Mouse (Mus musculus) CH12.LX (cell line): ENCODE measurements at regions not wholly inside any gene's neighbourhood (a gene's known extent, or its start where the extent isn't known, plus 50 kb on each side); places are given as distances from the start of the nearest gene placed in this dataset.
"Not testable (repeated sequence)": the region's sequence is repeated elsewhere in the genome, so short reads cannot be mapped to it uniquely, and the experiment has no call there.

ENCODE experiments used
- DNase-seq: peaks from one replicate; pipeline ENCODE4 v3.0.0-alpha.2; 2013; ENCODE audit errors: extremely low read depth
- H3K27ac ChIP-seq: 2 replicates; pipeline ENCODE4 v1.5.1; 2012; ENCODE audit warnings: low read depth, mild to moderate bottlenecking, control low read depth, moderate library complexity; ENCODE audit not compliant: insufficient read depth
- H3K27me3 ChIP-seq: replicated peaks from 2 replicates; pipeline ENCODE3; 2012; ENCODE audit warnings: inconsistent platforms
- H3K36me3 ChIP-seq, 2 experiments: replicated peaks in 1 of 2; 2 replicates each; pipeline versions ENCODE3 to v1.6.1; 2012; ENCODE audit warnings: inconsistent platforms in 1 of 2, low read length in 1 of 2, mild to moderate bottlenecking in 1 of 2, mixed read lengths in 1 of 2, moderate library complexity in 1 of 2; ENCODE audit not compliant: control insufficient read depth in 1 of 2, insufficient read depth in 1 of 2
- H3K4me1 ChIP-seq, 2 experiments: 2 replicates each; pipeline ENCODE4 v1.6.1; 2012; ENCODE audit warnings: inconsistent platforms in 1 of 2, moderate library complexity in 1 of 2; ENCODE audit not compliant: insufficient read depth in 2 of 2, control insufficient read depth in 1 of 2
- H3K4me2 ChIP-seq: 2 replicates; pipeline ENCODE4 v1.6.1; 2012; ENCODE audit warnings: low read depth, mild to moderate bottlenecking, control low read depth; ENCODE audit not compliant: poor library complexity, insufficient read depth, severe bottlenecking
- H3K4me3 ChIP-seq, 3 experiments: fragments of 150-350 bp in 1 of 3; sonication (generic) in 1 of 3; replicated peaks in 1 of 3; 2 replicates each; pipeline versions ENCODE3 to v1.5.1; 2011 to 2012; ENCODE audit warnings: low read depth in 2 of 3, low read length in 2 of 3, mild to moderate bottlenecking in 2 of 3, moderate library complexity in 2 of 3, control low read depth in 1 of 3, improper control_type of control experiment in 1 of 3, inconsistent platforms in 1 of 3, mixed read lengths in 1 of 3; ENCODE audit not compliant: poor library complexity in 1 of 3
- H3K79me2 ChIP-seq: replicated peaks from 2 replicates; pipeline ENCODE4 v1.6.1; 2012; ENCODE audit warnings: mild to moderate bottlenecking, moderate library complexity; ENCODE audit not compliant: control insufficient read depth, poor library complexity, insufficient read depth, severe bottlenecking; ENCODE audit errors: extremely low read depth
- H3K9ac ChIP-seq: 2 replicates; pipeline ENCODE4 v1.6.1; 2012; ENCODE audit warnings: low read depth, mild to moderate bottlenecking, control low read depth, moderate library complexity; ENCODE audit not compliant: insufficient read depth
- H3K9me3 ChIP-seq: replicated peaks from 2 replicates; pipeline ENCODE3; 2012; ENCODE audit warnings: low read length, inconsistent platforms, mixed read lengths
- BHLHE40 ChIP-seq: IDR thresholded peaks from 2 replicates; pipeline ENCODE4 v1.6.1; 2011; ENCODE audit warnings: mild to moderate bottlenecking, low read depth, low read length, improper control_type of control experiment
- JUN ChIP-seq: IDR thresholded peaks from 2 replicates; pipeline ENCODE4 v1.6.1; 2011; ENCODE audit warnings: low read depth, mild to moderate bottlenecking, low read length, improper control_type of control experiment, moderate library complexity; ENCODE audit not compliant: insufficient read depth
- JUND ChIP-seq: conservative IDR thresholded peaks from 2 replicates; pipeline ENCODE4 v1.6.1; 2011; ENCODE audit warnings: low read depth, low read length, improper control_type of control experiment
- MXI1 ChIP-seq: IDR thresholded peaks from 2 replicates; pipeline ENCODE4 v1.6.1; 2011; ENCODE audit warnings: mild to moderate bottlenecking, low read depth, low read length, improper control_type of control experiment
- PAX5 ChIP-seq: IDR thresholded peaks from 2 replicates; pipeline ENCODE4 v1.6.1; 2012; ENCODE audit warnings: low read length, inconsistent platforms, mixed read lengths
- POLR2AphosphoS2 ChIP-seq: IDR thresholded peaks from 2 replicates; pipeline ENCODE4 v1.6.1; 2011; ENCODE audit warnings: low read depth, low read length, improper control_type of control experiment
- RCOR1 ChIP-seq: conservative IDR thresholded peaks from 2 replicates; pipeline ENCODE4 v1.6.1; 2012; ENCODE audit warnings: low read depth, mild to moderate bottlenecking, inconsistent platforms, low read length, improper control_type of control experiment
- USF1 ChIP-seq: IDR thresholded peaks from 2 replicates; pipeline ENCODE4 v1.6.1; 2014; ENCODE audit warnings: low read depth, mild to moderate bottlenecking, inconsistent platforms, low read length, improper control_type of control experiment
- USF2 ChIP-seq: conservative IDR thresholded peaks from 2 replicates; pipeline ENCODE4 v1.6.1; 2011; ENCODE audit warnings: low read depth, low read length, improper control_type of control experiment
- dilution Hi-C: fragments of 300-500 bp; cut with MboI; formaldehyde crosslinking; loops from 2 replicates; pipeline ENCODE4 v1.14.3; 2020; ENCODE audit warnings: low sequenced_read_pairs; ENCODE audit not compliant: extremely low pct_unique_long_range_greater_than_20kb, extremely low pct_ligation_motif_present
- in situ Hi-C: fragments of 300-500 bp; cut with MboI; formaldehyde crosslinking; loops from 3 replicates; pipeline ENCODE4 v1.14.3; 2019; ENCODE audit warnings: low sequenced_read_pairs, low pct_ligation_motif_present, low pct_unique_long_range_greater_than_20kb, mixed read lengths

DNA sequence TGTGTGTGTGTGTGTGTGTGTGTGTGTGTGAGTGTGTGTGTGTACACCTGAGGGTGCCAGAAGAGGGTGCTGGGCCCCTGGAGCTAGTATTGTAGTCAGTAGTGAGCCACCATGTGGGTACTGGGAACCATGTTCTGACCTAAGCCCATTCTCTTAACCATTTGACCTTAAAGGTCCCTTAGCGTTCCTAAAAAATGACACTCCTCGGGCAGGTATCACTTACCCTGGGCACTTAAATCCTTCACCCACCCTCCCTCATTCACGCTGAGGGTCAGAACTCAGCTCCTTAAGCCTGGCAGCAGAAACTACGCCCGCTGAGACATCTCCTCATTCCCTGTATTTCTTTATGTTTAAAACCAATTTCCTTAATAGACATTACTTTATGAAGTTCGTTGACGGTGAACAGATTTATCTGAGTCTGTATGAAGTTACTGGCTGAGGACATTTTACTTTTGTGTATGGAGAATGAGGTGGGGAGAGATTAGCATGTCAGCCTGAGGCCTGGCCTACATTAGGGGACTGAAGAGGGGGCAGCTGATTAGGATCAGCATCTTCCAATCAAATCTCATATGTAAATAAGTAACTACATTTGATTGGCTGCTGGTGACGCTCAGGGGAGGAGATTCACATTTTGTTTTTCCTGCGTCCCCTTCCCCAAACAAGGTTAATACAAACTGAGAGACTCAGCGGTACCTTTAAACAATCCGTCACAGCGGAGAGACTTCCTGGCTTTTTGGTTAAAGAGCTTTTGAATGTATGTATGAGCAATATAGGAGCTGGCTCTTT is 61.8 kb upstream of the Gadl1 start:
- H3K4me2 ChIP-seq, result no peak overlapping the region

GRCm38 (mm10) chr9:115853210-115853842 is 55.9 kb upstream of the Gadl1 start:
- H3K79me2 ChIP-seq, H3K4me1 ChIP-seq, H3K36me3 ChIP-seq, DNase-seq, in situ Hi-C loops, H3K27ac ChIP-seq, H3K9me3 ChIP-seq, H3K4me2 ChIP-seq, H3K9ac ChIP-seq, H3K27me3 ChIP-seq, dilution Hi-C loops, H3K4me3 ChIP-seq: not testable (repeated sequence)

More for the DNA sequence above, 61.8 kb upstream of the Gadl1 start:
- H3K79me2 ChIP-seq, result no peaks in the 10 kb centered on the region
- no peaks in the 10 kb centered on the region for H3K27me3 ChIP-seq
- no peak overlapping the region for H3K9ac ChIP-seq
- TF ChIP-seq USF1, result no peak
- no peak for TF ChIP-seq JUND
- TF ChIP-seq RCOR1, result no peak
- TF ChIP-seq USF2, result no peak
- TF ChIP-seq BHLHE40, result no peak
- no peak for TF ChIP-seq JUN
- TF ChIP-seq MXI1, result no peak
- TF ChIP-seq, all 38 proteins: peak for 0
- Histone ChIP-seq H3K27ac (no peak overlapping the region), H3K36me3 (no peaks in the 10 kb centered on the region), H3K4me3 (no peak overlapping the region), H3K4me1 (no peaks in the 10 kb centered on the region), H3K9me3 (no peaks in the 10 kb centered on the region)
- dilution Hi-C loops (no loop called here), in situ Hi-C loops (no loop called here)
- DNase-seq, result no peak

- Histone ChIP-seq H3K79me2 (no peaks in the 10 kb centered on the region), H3K9ac (no peak overlapping the region), H3K4me2 (no peak overlapping the region), H3K4me1 (peaks cover 0 to 8% of the 10 kb centered on the region in 2 experiments; a peak in 1 of 4 replicates), H3K36me3 (no peaks in the 10 kb centered on the region), H3K9me3 (no peaks in the 10 kb centered on the region), H3K4me3 (no peak overlapping the region), H3K27ac (no peak overlapping the region), H3K27me3 (no peaks in the 10 kb centered on the region)
- dilution Hi-C loops (no loop called here), in situ Hi-C loops (no loop called here)
- TF ChIP-seq JUND, result no peak
- no peak for TF ChIP-seq POLR2AphosphoS2
- no peak for TF ChIP-seq PAX5
- DNase-seq, result no peak
Measured at GRCm38 (mm10) chr9:115857301-115857700, 52.0 kb upstream of the Gadl1 start.
